Mouse (Mus musculus) thymus, adult 2 months (tissue): ENCODE data around the gene Lhpp.

Experiments used
- CTCF ChIP-seq: fragments of 200-500 bp; IDR thresholded peaks from 2 replicates; pipeline ENCODE4 v1.5.1; 2012; ENCODE audit warnings: mild to moderate bottlenecking, control low read depth, low read length, moderate library complexity, borderline replicate concordance; ENCODE audit not compliant: control insufficient read depth, poor library complexity, insufficient read depth; ENCODE audit errors: extremely low read depth
- POLR2A ChIP-seq: fragments of 200-500 bp; IDR thresholded peaks from 2 replicates; pipeline ENCODE4 v1.6.1; 2012; ENCODE audit warnings: mild to moderate bottlenecking, low read length, control low read depth, moderate library complexity; ENCODE audit not compliant: control insufficient read depth, poor library complexity, insufficient read depth; ENCODE audit errors: extremely low read depth

GRCm38 (mm10) chr7:132672481-132672959 lies 62.1 kb downstream of the Lhpp start:
- TF ChIP-seq CTCF, result no peak
- no peak for TF ChIP-seq POLR2A
